Mouse (Mus musculus) liver, embryonic 11.5 days (tissue): ENCODE measurements around the gene Ddx42. TPM values are rescaled to one million over a fixed set of nuclear protein-coding genes. Genes with fewer than 3 reads are reported as not detected.
"Not testable (repeated sequence)": the region's sequence is repeated elsewhere in the genome, so short reads cannot be mapped to it uniquely, and the experiment has no call there.

Experiments
- ATAC-seq: fragments of 200-750 bp; cut with Nextera tagmentation; replicated peaks from 2 replicates; pipeline ENCODE4 v1.8.0; 2017; ENCODE audit warnings: moderate number of reproducible peaks, mild to moderate bottlenecking, moderate TSS enrichment, moderate library complexity; ENCODE audit not compliant: low FRiP score
- DNase-seq: peaks from one replicate; pipeline ENCODE4 v3.0.0-alpha.2; 2017; ENCODE audit warnings: low spot score
- H3K27ac ChIP-seq: fragments of 300-500 bp; sonication (generic); 2 replicates; pipeline ENCODE4 v1.5.1; 2014; ENCODE audit warnings: mild to moderate bottlenecking, low read depth, low read length, control low read depth
- H3K27me3 ChIP-seq: fragments of 300-500 bp; sonication (generic); replicated peaks from 2 replicates; pipeline ENCODE4 v1.6.1; 2014; ENCODE audit warnings: low read length, mixed read lengths; ENCODE audit not compliant: control insufficient read depth, insufficient read depth
- H3K36me3 ChIP-seq: fragments of 300-500 bp; sonication (generic); 2 replicates; pipeline ENCODE4 v1.6.1; 2014; ENCODE audit warnings: mild to moderate bottlenecking, low read length, moderate library complexity, mixed read lengths; ENCODE audit not compliant: control insufficient read depth, insufficient read depth
- H3K4me1 ChIP-seq: fragments of 300-500 bp; sonication (generic); replicated peaks from 2 replicates; pipeline ENCODE4 v1.6.1; 2014; ENCODE audit warnings: low read length, mixed read lengths; ENCODE audit not compliant: control insufficient read depth, insufficient read depth
- H3K4me2 ChIP-seq: fragments of 300-500 bp; sonication (generic); 2 replicates; pipeline ENCODE4 v1.6.1; 2014; ENCODE audit warnings: mild to moderate bottlenecking, control low read depth, moderate library complexity
- H3K4me3 ChIP-seq: fragments of 300-500 bp; sonication (generic); 2 replicates; pipeline ENCODE4 v1.5.1; 2014; ENCODE audit warnings: low read depth, low read length, control low read depth
- H3K9ac ChIP-seq: fragments of 300-500 bp; sonication (generic); 2 replicates; pipeline ENCODE4 v1.6.1; 2014; ENCODE audit warnings: low read depth, low read length, control low read depth
- H3K9me3 ChIP-seq: fragments of 300-500 bp; sonication (generic); 2 replicates; pipeline ENCODE4 v1.6.1; 2016; ENCODE audit warnings: low read length, inconsistent platforms, mixed read lengths; ENCODE audit not compliant: control insufficient read depth
- WGBS: fragments of 180-500 bp; shearing (Covaris S2); extraction: QIAGEN DNeasy Blood & Tissue Kit; methylation state at CpG from one replicate; pipeline ENCODE4 v1.1.7; 2014; 5-methylcytosine and 5-hydroxymethylcytosine counted together
- polyA plus RNA-seq: library from polyadenylated mRNA; unstranded; fragments of >200 nt; fragmentation: Nextera tagmentation; extraction: Ambion mirVana; gene quantifications from 2 replicates; pipeline ENCODE4 v1.2.1, GENCODE M21; 2014

Ddx42 gene
- polyA plus RNA-seq, 1 experiment from 2014 or later: 63.3 TPM

- Histone ChIP-seq H3K27me3 (no peaks in the 10 kb centered on the region), H3K4me1 (peaks cover 16% of the 10 kb centered on the region), H3K36me3 (peaks cover 14% of the 10 kb centered on the region; the same call in 1 of the 2 replicates), H3K4me2 (no peak overlapping the region), H3K4me3 (no peak overlapping the region), H3K27ac (no peak overlapping the region), H3K9me3 (no peaks in the 10 kb centered on the region), H3K9ac (no peak overlapping the region)
- no peak for DNase-seq
- no peak for ATAC-seq
- 91% methylated on average over 7 of the region's 7 CpGs for WGBS
These were observed 21.8 kb upstream of the Ddx42 start for GRCm38 (mm10) chr11:106194891-106195290.

DNA sequence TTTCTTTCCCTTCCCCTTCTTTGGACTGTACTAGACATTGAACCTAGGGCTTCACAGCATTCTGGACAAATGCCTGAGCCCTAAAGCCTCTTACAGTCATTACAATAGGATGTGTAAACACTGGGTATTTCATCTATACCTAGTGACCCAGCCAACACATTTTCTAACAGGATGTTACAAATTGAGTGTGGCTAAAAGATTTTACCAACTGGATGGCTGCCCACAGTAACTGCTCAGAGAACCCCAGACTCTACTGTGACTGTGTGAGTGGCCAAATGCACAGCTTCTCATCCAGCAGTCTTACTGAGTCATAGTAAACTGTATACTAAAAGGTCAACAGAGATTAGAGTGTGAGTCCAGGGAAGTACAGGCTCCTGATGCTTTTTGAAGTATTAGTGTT is 21.4 kb upstream of the Ddx42 start:
- ATAC-seq: no peak
- Histone ChIP-seq H3K27me3 (no peaks in the 10 kb centered on the region), H3K4me2 (no peak overlapping the region), H3K9ac (no peak overlapping the region), H3K9me3 (no peaks in the 10 kb centered on the region), H3K27ac (no peak overlapping the region), H3K4me1 (peaks cover 16% of the 10 kb centered on the region), H3K36me3 (peaks cover 14% of the 10 kb centered on the region; the same call in 1 of the 2 replicates), H3K4me3 (no peak overlapping the region)
- DNase-seq: no peak

GRCm38 (mm10) chr11:106198277-106198676 is 18.4 kb upstream of the Ddx42 start:
- ATAC-seq: no peak
- Histone ChIP-seq H3K4me2 (no peak overlapping the region), H3K9ac (no peak overlapping the region), H3K4me1 (peaks cover 20% of the 10 kb centered on the region), H3K27me3 (no peaks in the 10 kb centered on the region), H3K27ac (no peak overlapping the region), H3K4me3 (no peak overlapping the region), H3K36me3 (peaks cover 20% of the 10 kb centered on the region), H3K9me3 (no peaks in the 10 kb centered on the region)
- DNase-seq: no peak
- 66% methylated on average over 4 of the region's 4 CpGs for WGBS

DNA sequence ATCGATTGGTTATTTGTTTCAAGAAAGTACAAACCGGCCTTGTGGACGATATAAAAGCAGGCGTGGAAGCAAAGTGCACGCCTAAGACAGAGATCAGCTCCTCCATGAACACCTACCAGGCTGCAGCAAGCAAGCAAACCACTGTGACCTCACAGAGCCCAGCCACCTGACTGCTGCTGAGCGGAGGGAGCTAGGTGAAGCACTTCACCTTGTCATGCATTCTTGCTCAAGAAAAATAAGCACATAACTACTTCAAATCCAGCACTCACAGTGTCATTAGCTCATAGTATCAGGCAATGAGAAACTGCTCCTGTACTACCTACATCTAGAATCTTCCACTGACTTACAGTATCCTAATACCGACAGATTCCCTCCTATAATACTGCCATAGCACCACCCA is 16.7 kb upstream of the Ddx42 start:
- not testable (repeated sequence) for ATAC-seq, H3K9me3 ChIP-seq, H3K4me2 ChIP-seq, H3K27me3 ChIP-seq, H3K9ac ChIP-seq, H3K4me3 ChIP-seq, H3K27ac ChIP-seq, DNase-seq
- Histone ChIP-seq H3K4me1 (peaks cover 20% of the 10 kb centered on the region), H3K36me3 (peaks cover 33% of the 10 kb centered on the region)
- 91% methylated on average over 7 of the region's 7 CpGs for WGBS

GRCm38 (mm10) chr11:106200756-106201155 is 16.0 kb upstream of the Ddx42 start:
- ATAC-seq (no peak), DNase-seq (no peak)
- Histone ChIP-seq H3K36me3 (peaks cover 37% of the 10 kb centered on the region), H3K9ac (no peak overlapping the region), H3K4me2 (no peak overlapping the region), H3K27me3 (no peaks in the 10 kb centered on the region), H3K27ac (no peak overlapping the region), H3K9me3 (no peaks in the 10 kb centered on the region), H3K4me1 (peaks cover 20% of the 10 kb centered on the region), H3K4me3 (no peak overlapping the region)
- whole genome bisulfite sequencing: 68% methylated on average over 6 of the region's 6 CpGs

- Histone ChIP-seq H3K4me3 (no peak overlapping the region), H3K4me1 (peaks cover 20% of the 10 kb centered on the region), H3K27me3 (no peaks in the 10 kb centered on the region), H3K27ac (no peak overlapping the region), H3K9me3 (no peaks in the 10 kb centered on the region), H3K4me2 (peak overlapping the region; percentile 1; the same call in 1 of the 2 replicates), H3K36me3 (peaks cover 36% of the 10 kb centered on the region), H3K9ac (no peak overlapping the region)
- ATAC-seq (peak; percentile 78), DNase-seq (no peak)
- 82% methylated on average over 19 of the region's 19 CpGs for WGBS
These were observed 15.2 kb upstream of the Ddx42 start for GRCm38 (mm10) chr11:106201337-106202122.

GRCm38 (mm10) chr11:106202123-106202465 is 14.6 kb upstream of the Ddx42 start, which contains the start of gene Strada:
Gene Strada (minus strand): TSS chr11:106202168.
- ATAC-seq: no peak
- Histone ChIP-seq H3K4me1 (peaks cover 20% of the 10 kb centered on the region), H3K4me2 (peak within 1 kb of the TSS; percentile 1; the same call in 1 of the 2 replicates), H3K9ac (no peak within 1 kb of the TSS), H3K27me3 (no peaks in the 10 kb centered on the region), H3K4me3 (no peak within 1 kb of the TSS), H3K27ac (no peak within 1 kb of the TSS), H3K36me3 (peaks cover 40% of the 10 kb centered on the region), H3K9me3 (no peaks in the 10 kb centered on the region)
- DNase-seq: no peak
- 59% methylated on average over 5 of the region's 5 CpGs for WGBS

DNA sequence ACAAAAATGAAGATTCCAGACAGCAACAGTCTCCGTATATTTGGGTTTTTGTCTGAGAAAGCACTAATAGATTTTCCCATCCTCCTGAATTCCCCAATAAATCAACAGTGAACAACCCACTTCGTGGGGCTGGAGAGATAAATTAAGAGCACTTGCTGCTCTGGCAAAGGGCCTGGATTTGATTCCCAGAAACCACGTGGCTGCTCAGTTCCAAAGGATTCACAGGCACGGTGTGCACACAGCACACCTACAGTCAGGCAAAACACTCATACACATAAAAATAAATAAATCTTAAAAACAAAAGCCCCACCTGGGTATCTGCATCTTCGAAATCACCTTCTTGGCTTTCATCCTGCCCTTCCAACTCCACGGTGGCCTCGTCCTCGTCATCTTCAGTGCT is 4.0 kb upstream of the Ddx42 start:
- H3K4me1 ChIP-seq: peaks cover 10% of the 10 kb centered on the region
- H3K36me3 ChIP-seq: peaks cover 31% of the 10 kb centered on the region
- WGBS: 93% methylated on average over 8 of the region's 8 CpGs

GRCm38 (mm10) chr11:106214856-106215255 is 1.9 kb upstream of the Ddx42 start:
- Histone ChIP-seq H3K36me3 (peaks cover 16% of the 10 kb centered on the region), H3K9ac (peak overlapping the region; percentile 78), H3K9me3 (no peaks in the 10 kb centered on the region), H3K4me1 (peaks cover 16% of the 10 kb centered on the region), H3K4me3 (peak overlapping the region; percentile 76), H3K27me3 (no peaks in the 10 kb centered on the region), H3K4me2 (peak overlapping the region; percentile 92), H3K27ac (no peak overlapping the region)
- 89% methylated on average over 5 of the region's 5 CpGs for WGBS
- DNase-seq (no peak), ATAC-seq (no peak)

More for the DNA sequence above, 4.0 kb upstream of the Ddx42 start:
- no peak for DNase-seq
- no peak for ATAC-seq
- no peak overlapping the region for H3K9ac ChIP-seq
- no peaks in the 10 kb centered on the region for H3K9me3 ChIP-seq
- H3K4me2 ChIP-seq: no peak overlapping the region
- no peak overlapping the region for H3K4me3 ChIP-seq
- H3K27ac ChIP-seq: no peak overlapping the region
- no peaks in the 10 kb centered on the region for H3K27me3 ChIP-seq
